Mouse (Mus musculus) spleen, adult 2 months (tissue): ENCODE measurements around the gene Magi1.

ENCODE experiments used
- CTCF ChIP-seq: fragments of 200-500 bp; IDR thresholded peaks from 2 replicates; pipeline ENCODE4 v1.5.1; 2011; ENCODE audit warnings: mild to moderate bottlenecking, inconsistent platforms; ENCODE audit not compliant: insufficient read depth, insufficient read length, insufficient replicate concordance; ENCODE audit errors: extremely low read depth
- POLR2A ChIP-seq: fragments of 200-500 bp; IDR thresholded peaks from 2 replicates; pipeline ENCODE4 v1.6.1; 2011; ENCODE audit warnings: low read depth, low read length, inconsistent platforms

GRCm38 (mm10) chr6:94253943-94254342 lies 29.8 kb downstream of the Magi1 start:
- TF ChIP-seq CTCF (no peak), POLR2A (no peak)
